Mouse (Mus musculus) neural tube, embryonic 14.5 days (tissue): ENCODE data around the gene Cdc34. TPM values are rescaled to one million over a fixed set of nuclear protein-coding genes. Genes with fewer than 3 reads are reported as not detected.

Source experiments
- ATAC-seq: fragments of 200-750 bp; cut with Nextera tagmentation; 2 replicates; pipeline ENCODE4 v1.8.0; 2017; ENCODE audit warnings: low read depth, mild to moderate bottlenecking, moderate TSS enrichment, moderate library complexity
- H3K27ac ChIP-seq: fragments of 300-500 bp; sonication (generic); 2 replicates; pipeline ENCODE4 v1.5.1; 2014; ENCODE audit warnings: low read depth, mild to moderate bottlenecking, control low read depth, low read length, moderate library complexity, mixed read lengths
- H3K27me3 ChIP-seq: fragments of 300-500 bp; sonication (generic); 2 replicates; pipeline ENCODE4 v1.6.1; 2014; ENCODE audit warnings: low read length; ENCODE audit not compliant: control insufficient read depth, insufficient read depth
- H3K36me3 ChIP-seq: fragments of 300-500 bp; sonication (generic); 2 replicates; pipeline ENCODE4 v1.6.1; 2014; ENCODE audit warnings: low read length, mixed read lengths; ENCODE audit not compliant: control insufficient read depth, insufficient read depth
- H3K4me1 ChIP-seq: fragments of 300-500 bp; sonication (generic); 2 replicates; pipeline ENCODE4 v1.6.1; 2014; ENCODE audit warnings: low read length; ENCODE audit not compliant: control insufficient read depth, insufficient read depth
- H3K4me2 ChIP-seq: fragments of 300-500 bp; sonication (generic); 2 replicates; pipeline ENCODE4 v1.6.1; 2014; ENCODE audit warnings: mild to moderate bottlenecking, low read depth, low read length, control low read depth
- H3K4me3 ChIP-seq: fragments of 300-500 bp; sonication (generic); 2 replicates; pipeline ENCODE4 v1.5.1; 2014; ENCODE audit warnings: low read depth, low read length, control low read depth, mixed read lengths
- H3K9ac ChIP-seq: fragments of 300-500 bp; sonication (generic); replicated peaks from 2 replicates; pipeline ENCODE4 v1.6.1; 2014; ENCODE audit warnings: low read depth, mild to moderate bottlenecking, control low read depth, low read length, mixed read lengths
- H3K9me3 ChIP-seq: fragments of 300-500 bp; sonication (generic); 2 replicates; pipeline ENCODE4 v1.6.1; 2016; ENCODE audit warnings: low read length; ENCODE audit not compliant: control insufficient read depth
- WGBS: fragments of 180-500 bp; shearing (Covaris S2); extraction: QIAGEN DNeasy Blood & Tissue Kit; methylation state at CpG from one replicate; pipeline ENCODE4 v1.1.7; 2014; 5-methylcytosine and 5-hydroxymethylcytosine counted together
- polyA plus RNA-seq: library from polyadenylated mRNA; unstranded; fragments of >200 nt; fragmentation: Nextera tagmentation; extraction: Ambion mirVana; gene quantifications from 2 replicates; pipeline ENCODE4 v1.2.1, GENCODE M21; 2014

The Cdc34 gene
- polyA plus RNA-seq, 1 experiment from 2014 or later = 69.7 TPM

GRCm38 (mm10) chr10:79668771-79669575 is 13.0 kb upstream of the Cdc34 start, which contains the start of gene Tpgs1:
TSS of gene Tpgs1 (plus strand) at chr10:79669369.
- H3K4me3 ChIP-seq = peak within 1 kb of the TSS; percentile 91
- H3K9ac ChIP-seq = peak within 1 kb of the TSS; percentile 83
- H3K27me3 ChIP-seq = no peaks in the 10 kb centered on the region
- under 1% methylated on average over 45 of the region's 45 CpGs for WGBS
- H3K27ac ChIP-seq = peak within 1 kb of the TSS; percentile 97
- no peaks in the 10 kb centered on the region for H3K9me3 ChIP-seq
- peak; percentile 81 for ATAC-seq
- H3K4me2 ChIP-seq = peak within 1 kb of the TSS; percentile 53
- peaks cover 17% of the 10 kb centered on the region for H3K4me1 ChIP-seq
- H3K36me3 ChIP-seq = no peaks in the 10 kb centered on the region

DNA sequence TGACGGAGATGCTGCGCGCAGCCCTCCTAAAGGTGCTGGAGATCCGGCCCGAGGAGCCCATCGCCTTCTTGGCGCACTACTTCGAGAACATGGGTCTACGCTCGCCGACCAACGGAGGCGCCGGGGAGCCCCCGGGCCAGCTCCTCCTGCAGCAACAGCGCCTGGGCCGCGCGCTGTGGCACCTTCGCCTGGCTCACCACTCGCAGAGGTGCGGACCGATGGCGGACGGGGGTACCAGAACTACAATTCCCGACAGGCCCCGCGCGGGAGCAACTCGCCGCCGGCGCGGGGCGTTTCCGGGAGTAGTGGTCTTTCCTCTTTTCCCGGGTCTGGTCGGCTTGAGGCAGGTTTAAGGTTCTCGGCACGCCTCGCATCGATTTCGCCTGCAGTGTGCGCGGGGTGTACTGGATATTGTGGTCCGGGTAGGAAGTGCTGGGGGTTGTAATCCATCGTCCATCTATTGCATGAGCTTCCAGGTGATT is 12.4 kb upstream of the Cdc34 start:
- peaks cover 17% of the 10 kb centered on the region for H3K4me1 ChIP-seq
- H3K9ac ChIP-seq = peak overlapping the region; percentile 83
- H3K9me3 ChIP-seq = no peaks in the 10 kb centered on the region
- no peaks in the 10 kb centered on the region for H3K27me3 ChIP-seq
- ATAC-seq = peak; percentile 62
- peak overlapping the region; percentile 97 for H3K27ac ChIP-seq
- no peaks in the 10 kb centered on the region for H3K36me3 ChIP-seq
- peak overlapping the region; percentile 91 for H3K4me3 ChIP-seq
- WGBS = under 1% methylated on average over 46 of the region's 47 CpGs
- H3K4me2 ChIP-seq = peak overlapping the region; percentile 53

DNA sequence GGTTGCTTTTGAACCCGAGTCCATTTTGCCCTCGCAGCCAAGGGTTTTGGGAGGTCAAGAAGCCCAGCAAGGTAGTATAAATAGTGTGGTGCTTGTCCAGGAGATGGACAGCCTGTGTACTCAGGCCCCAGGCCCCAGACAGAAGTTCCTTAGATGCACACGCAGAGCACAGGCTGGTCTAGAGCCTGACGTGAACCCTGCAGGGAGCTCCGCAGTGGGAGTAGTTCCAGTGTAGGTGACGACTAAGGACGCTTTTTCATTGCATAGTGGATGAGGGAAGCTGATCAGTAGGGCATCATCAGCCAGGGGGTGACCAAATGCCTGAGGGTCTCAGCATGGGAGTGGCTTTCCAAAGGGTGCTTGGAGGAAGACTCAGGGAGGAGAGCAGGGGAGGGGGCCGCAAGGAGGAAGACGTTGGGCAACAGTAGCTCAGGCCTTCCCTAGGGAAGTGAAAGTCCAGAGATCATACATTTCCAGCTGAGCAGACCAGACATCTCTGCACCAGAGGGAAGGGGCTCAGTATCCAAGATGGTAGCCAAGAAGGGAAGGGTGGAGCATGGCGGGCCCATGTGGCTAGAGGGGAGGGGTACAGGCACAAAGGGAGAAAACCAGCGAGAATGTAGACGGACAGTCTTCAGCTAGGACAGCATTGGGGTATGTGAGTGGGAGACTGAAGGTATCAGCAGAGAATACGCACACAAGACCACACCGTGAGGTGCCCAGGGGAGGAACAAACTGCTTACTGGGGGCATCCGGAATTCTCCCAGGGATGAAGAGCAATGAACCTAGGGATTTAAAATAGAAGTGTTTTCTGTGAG is 11.7 kb upstream of the Cdc34 start:
- Histone ChIP-seq H3K4me2 (peak overlapping the region; percentile 53), H3K9ac (peak overlapping the region; percentile 83), H3K36me3 (no peaks in the 10 kb centered on the region), H3K4me1 (peaks cover 17% of the 10 kb centered on the region), H3K9me3 (no peaks in the 10 kb centered on the region), H3K27ac (peak overlapping the region; percentile 97), H3K4me3 (peak overlapping the region; percentile 91), H3K27me3 (no peaks in the 10 kb centered on the region)
- WGBS = 26% methylated on average over 15 of the region's 15 CpGs
- peak; percentile 29 for ATAC-seq

GRCm38 (mm10) chr10:79671396-79672087 is 10.5 kb upstream of the Cdc34 start:
- 24% methylated on average over 6 of the region's 6 CpGs for WGBS
- no peaks in the 10 kb centered on the region for H3K27me3 ChIP-seq
- no peak overlapping the region for H3K4me2 ChIP-seq
- 0 out of 2 replicates have a peak, but pooled peaks cover 7% of the 10 kb centered on the region for H3K36me3 ChIP-seq
- no peak overlapping the region for H3K9ac ChIP-seq
- no peaks in the 10 kb centered on the region for H3K9me3 ChIP-seq
- ATAC-seq = no peak
- no peak overlapping the region for H3K27ac ChIP-seq
- peaks cover 17% of the 10 kb centered on the region for H3K4me1 ChIP-seq
- H3K4me3 ChIP-seq = no peak overlapping the region

DNA sequence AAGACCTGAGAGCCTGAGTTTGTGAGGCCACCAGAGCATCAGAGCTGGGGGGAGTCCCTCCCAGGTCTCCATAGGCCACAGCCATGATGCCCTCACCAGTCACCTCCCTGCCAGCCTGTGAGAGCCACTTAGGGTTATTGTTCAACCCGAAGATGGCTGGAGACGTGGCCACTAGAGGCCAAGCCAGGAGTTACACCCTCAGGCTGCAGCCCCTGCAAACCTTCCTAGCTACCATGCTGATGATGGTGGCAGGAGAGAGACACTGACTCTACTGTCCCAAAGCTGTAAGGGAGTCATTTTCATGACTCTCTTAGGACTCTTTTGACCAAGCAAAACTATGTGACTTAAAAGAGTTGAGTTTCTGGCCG is 9.9 kb upstream of the Cdc34 start:
- no peak overlapping the region for H3K4me2 ChIP-seq
- H3K9me3 ChIP-seq = no peaks in the 10 kb centered on the region
- peaks cover 17% of the 10 kb centered on the region for H3K4me1 ChIP-seq
- H3K4me3 ChIP-seq = no peak overlapping the region
- ATAC-seq = no peak
- H3K27ac ChIP-seq = no peak overlapping the region
- H3K27me3 ChIP-seq = no peaks in the 10 kb centered on the region
- H3K9ac ChIP-seq = no peak overlapping the region
- 0 out of 2 replicates have a peak, but pooled peaks cover 7% of the 10 kb centered on the region for H3K36me3 ChIP-seq
- WGBS = 45% methylated on average over 3 of the region's 3 CpGs

- Histone ChIP-seq H3K4me3 (no peak overlapping the region), H3K36me3 (0 out of 2 replicates have a peak, but pooled peaks cover 7% of the 10 kb centered on the region), H3K27ac (no peak overlapping the region), H3K4me2 (no peak overlapping the region), H3K27me3 (no peaks in the 10 kb centered on the region), H3K9ac (no peak overlapping the region), H3K9me3 (no peaks in the 10 kb centered on the region), H3K4me1 (peaks cover 15% of the 10 kb centered on the region)
- whole genome bisulfite sequencing = 96% methylated on average over 3 of the region's 3 CpGs
- ATAC-seq = no peak
Measured at GRCm38 (mm10) chr10:79673054-79673453, 8.9 kb upstream of the Cdc34 start.

DNA sequence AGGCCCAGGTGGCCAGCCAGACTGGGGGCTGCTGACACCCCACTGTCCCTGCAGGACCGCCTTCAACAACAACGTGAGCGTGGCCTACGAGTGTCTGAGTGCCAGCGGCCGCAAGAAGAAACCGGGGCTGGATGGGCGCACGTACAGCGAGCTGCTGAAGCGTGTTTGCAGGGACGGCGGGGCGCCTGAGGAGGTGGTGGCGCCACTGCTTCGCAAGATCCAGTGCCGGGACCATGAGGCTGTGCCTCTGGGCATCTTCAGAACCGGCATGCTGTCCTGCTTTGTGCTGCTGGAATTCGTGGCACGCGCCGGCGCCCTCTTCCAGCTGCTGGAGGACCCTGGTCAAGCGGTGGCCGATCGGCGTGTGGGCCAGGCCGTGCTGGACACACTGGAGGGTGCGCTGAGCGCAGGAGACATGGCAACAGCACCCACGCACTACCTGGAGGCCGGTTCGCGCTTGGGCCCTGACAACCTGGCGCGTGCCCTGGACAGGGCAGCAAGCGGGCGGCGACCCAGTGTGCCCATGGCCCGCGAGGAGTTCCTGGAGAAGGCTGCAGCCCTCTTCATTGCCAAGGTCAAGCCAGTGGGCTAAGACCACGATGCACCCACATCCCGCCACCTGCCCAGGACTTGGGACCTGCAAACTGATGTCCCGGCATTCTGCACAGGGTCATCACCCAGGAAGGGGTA is 6.5 kb upstream of the Cdc34 start:
- Histone ChIP-seq H3K27me3 (no peaks in the 10 kb centered on the region), H3K9me3 (no peaks in the 10 kb centered on the region), H3K4me1 (peaks cover 8% of the 10 kb centered on the region), H3K4me2 (no peak overlapping the region), H3K4me3 (no peak overlapping the region), H3K27ac (no peak overlapping the region), H3K36me3 (0 out of 2 replicates have a peak, but pooled peaks cover 7% of the 10 kb centered on the region), H3K9ac (no peak overlapping the region)
- WGBS = 62% methylated on average over 44 of the region's 44 CpGs
- no peak for ATAC-seq
